Mouse (Mus musculus): ENCODE measurements at regions not wholly inside any gene's neighbourhood (a gene's known extent, or its start where the extent isn't known, plus 50 kb on each side); places are given as distances from the start of the nearest gene placed in this dataset.

GRCm38 (mm10) chr5:47693478-47693877 lies 289.5 kb upstream of the Slit2 start:
- DNase-seq (ENCODE audit: low spot score, missing footprints), result no peak
- no peak for ATAC-seq (ENCODE audit: low FRiP score)
- no peak overlapping the region for H3K9ac ChIP-seq (ENCODE audit: low read length)
- H3K27ac ChIP-seq (ENCODE audit: low read depth, low read length), result no peak overlapping the region
- H3K4me2 ChIP-seq, result no peak overlapping the region
- H3K36me3 ChIP-seq (ENCODE audit: control insufficient read depth, insufficient read depth, low read length), result no peaks in the 10 kb centered on the region
- H3K27me3 ChIP-seq (ENCODE audit: control insufficient read depth, insufficient read depth, low read length), result no peaks in the 10 kb centered on the region
- no peaks in the 10 kb centered on the region for H3K4me1 ChIP-seq (ENCODE audit: control insufficient read depth, insufficient read depth, low read length)
- no peak overlapping the region for H3K4me3 ChIP-seq (ENCODE audit: low read depth, low read length)
- H3K9me3 ChIP-seq (ENCODE audit: control insufficient read depth, low read length), result no peaks in the 10 kb centered on the region
- WGBS, result 69% methylated on average over 6 of the region's 6 CpGs

- DNase-seq (ENCODE audit: low spot score, missing footprints) (no peak), ATAC-seq (ENCODE audit: low FRiP score) (no peak)
- 91% methylated on average over 3 of the region's 3 CpGs for WGBS
- H3K27me3 ChIP-seq (ENCODE audit: control insufficient read depth, insufficient read depth, low read length), result no peaks in the 10 kb centered on the region
- H3K4me1 ChIP-seq (ENCODE audit: control insufficient read depth, insufficient read depth, low read length), result no peaks in the 10 kb centered on the region
- H3K4me3 ChIP-seq (ENCODE audit: low read depth, low read length), result no peak overlapping the region
- no peaks in the 10 kb centered on the region for H3K36me3 ChIP-seq (ENCODE audit: control insufficient read depth, insufficient read depth, low read length)
- no peak overlapping the region for H3K27ac ChIP-seq (ENCODE audit: low read depth, low read length)
- H3K4me2 ChIP-seq, result no peak overlapping the region
- H3K9me3 ChIP-seq (ENCODE audit: control insufficient read depth, low read length), result no peaks in the 10 kb centered on the region
- no peak overlapping the region for H3K9ac ChIP-seq (ENCODE audit: low read length)
These were observed 289.0 kb upstream of the Slit2 start for GRCm38 (mm10) chr5:47693921-47694320.

GRCm38 (mm10) chr5:47694630-47695029 lies 288.3 kb upstream of the Slit2 start:
- Histone ChIP-seq H3K36me3 (ENCODE audit: control insufficient read depth, insufficient read depth, low read length) (no peaks in the 10 kb centered on the region), H3K4me3 (ENCODE audit: low read depth, low read length) (no peak overlapping the region), H3K4me1 (ENCODE audit: control insufficient read depth, insufficient read depth, low read length) (no peaks in the 10 kb centered on the region), H3K9ac (ENCODE audit: low read length) (no peak overlapping the region), H3K27ac (ENCODE audit: low read depth, low read length) (no peak overlapping the region), H3K9me3 (ENCODE audit: control insufficient read depth, low read length) (no peaks in the 10 kb centered on the region), H3K4me2 (no peak overlapping the region), H3K27me3 (ENCODE audit: control insufficient read depth, insufficient read depth, low read length) (no peaks in the 10 kb centered on the region)
- 93% methylated on average over 3 of the region's 3 CpGs for WGBS
- DNase-seq (ENCODE audit: low spot score, missing footprints), result no peak
- ATAC-seq (ENCODE audit: low FRiP score), result no peak

- no peak for DNase-seq (ENCODE audit: low spot score, missing footprints)
- Histone ChIP-seq H3K4me2 (no peak overlapping the region), H3K27me3 (ENCODE audit: control insufficient read depth, insufficient read depth, low read length) (no peaks in the 10 kb centered on the region), H3K4me3 (ENCODE audit: low read depth, low read length) (no peak overlapping the region), H3K9ac (ENCODE audit: low read length) (no peak overlapping the region), H3K4me1 (ENCODE audit: control insufficient read depth, insufficient read depth, low read length) (no peaks in the 10 kb centered on the region), H3K27ac (ENCODE audit: low read depth, low read length) (no peak overlapping the region), H3K9me3 (ENCODE audit: control insufficient read depth, low read length) (no peaks in the 10 kb centered on the region), H3K36me3 (ENCODE audit: control insufficient read depth, insufficient read depth, low read length) (no peaks in the 10 kb centered on the region)
- ATAC-seq (ENCODE audit: low FRiP score), result no peak
These were observed 271.4 kb upstream of the Slit2 start for GRCm38 (mm10) chr5:47711553-47711952.

- 66% methylated on average over 5 of the region's 5 CpGs for WGBS
- ATAC-seq (ENCODE audit: low FRiP score) (0 out of 2 replicates have a peak, but pooled peaks have one; percentile 42), DNase-seq (ENCODE audit: low spot score, missing footprints) (no peak)
- Histone ChIP-seq H3K9me3 (ENCODE audit: control insufficient read depth, low read length) (no peaks in the 10 kb centered on the region), H3K4me3 (ENCODE audit: low read depth, low read length) (no peak overlapping the region), H3K36me3 (ENCODE audit: control insufficient read depth, insufficient read depth, low read length) (no peaks in the 10 kb centered on the region), H3K27ac (ENCODE audit: low read depth, low read length) (no peak overlapping the region), H3K27me3 (ENCODE audit: control insufficient read depth, insufficient read depth, low read length) (no peaks in the 10 kb centered on the region), H3K4me2 (no peak overlapping the region), H3K4me1 (ENCODE audit: control insufficient read depth, insufficient read depth, low read length) (no peaks in the 10 kb centered on the region), H3K9ac (ENCODE audit: low read length) (no peak overlapping the region)
These were observed 268.6 kb upstream of the Slit2 start for GRCm38 (mm10) chr5:47714333-47714732.

GRCm38 (mm10) chr5:47724911-47725310 lies 258.0 kb upstream of the Slit2 start:
- WGBS, result 83% methylated on average over 2 of the region's 2 CpGs
- Histone ChIP-seq H3K4me1 (ENCODE audit: control insufficient read depth, insufficient read depth, low read length) (no peaks in the 10 kb centered on the region), H3K27me3 (ENCODE audit: control insufficient read depth, insufficient read depth, low read length) (no peaks in the 10 kb centered on the region), H3K36me3 (ENCODE audit: control insufficient read depth, insufficient read depth, low read length) (no peaks in the 10 kb centered on the region), H3K9ac (ENCODE audit: low read length) (no peak overlapping the region), H3K9me3 (ENCODE audit: control insufficient read depth, low read length) (no peaks in the 10 kb centered on the region), H3K27ac (ENCODE audit: low read depth, low read length) (no peak overlapping the region), H3K4me3 (ENCODE audit: low read depth, low read length) (no peak overlapping the region), H3K4me2 (no peak overlapping the region)
- DNase-seq (ENCODE audit: low spot score, missing footprints), result no peak
- ATAC-seq (ENCODE audit: low FRiP score), result no peak

GRCm38 (mm10) chr5:47742727-47743126 lies 240.2 kb upstream of the Slit2 start:
- no peaks in the 10 kb centered on the region for H3K27me3 ChIP-seq (ENCODE audit: control insufficient read depth, insufficient read depth, low read length)
- no peaks in the 10 kb centered on the region for H3K9me3 ChIP-seq (ENCODE audit: control insufficient read depth, low read length)
- no peak overlapping the region for H3K4me2 ChIP-seq
- no peaks in the 10 kb centered on the region for H3K4me1 ChIP-seq (ENCODE audit: control insufficient read depth, insufficient read depth, low read length)
- H3K36me3 ChIP-seq (ENCODE audit: control insufficient read depth, insufficient read depth, low read length), result no peaks in the 10 kb centered on the region
- 88% methylated on average over 2 of the region's 2 CpGs for WGBS
- H3K9ac ChIP-seq (ENCODE audit: low read length), result no peak overlapping the region
- ATAC-seq (ENCODE audit: low FRiP score) (no peak), DNase-seq (ENCODE audit: low spot score, missing footprints) (no peak)
- H3K27ac ChIP-seq (ENCODE audit: low read depth, low read length), result no peak overlapping the region
- H3K4me3 ChIP-seq (ENCODE audit: low read depth, low read length), result no peak overlapping the region

GRCm38 (mm10) chr5:47745177-47745576 lies 237.8 kb upstream of the Slit2 start:
- Histone ChIP-seq H3K4me1 (ENCODE audit: control insufficient read depth, insufficient read depth, low read length) (no peaks in the 10 kb centered on the region), H3K9ac (ENCODE audit: low read length) (no peak overlapping the region), H3K9me3 (ENCODE audit: control insufficient read depth, low read length) (no peaks in the 10 kb centered on the region), H3K27me3 (ENCODE audit: control insufficient read depth, insufficient read depth, low read length) (no peaks in the 10 kb centered on the region), H3K27ac (ENCODE audit: low read depth, low read length) (no peak overlapping the region), H3K36me3 (ENCODE audit: control insufficient read depth, insufficient read depth, low read length) (no peaks in the 10 kb centered on the region), H3K4me3 (ENCODE audit: low read depth, low read length) (no peak overlapping the region), H3K4me2 (no peak overlapping the region)
- 90% methylated on average over 2 of the region's 2 CpGs for WGBS
- ATAC-seq (ENCODE audit: low FRiP score) (no peak), DNase-seq (ENCODE audit: low spot score, missing footprints) (no peak)

GRCm38 (mm10) chr5:47751907-47752306 lies 231.0 kb upstream of the Slit2 start:
- 91% methylated on average over 2 of the region's 2 CpGs for WGBS
- no peak overlapping the region for H3K4me3 ChIP-seq (ENCODE audit: low read depth, low read length)
- H3K27ac ChIP-seq (ENCODE audit: low read depth, low read length), result no peak overlapping the region
- H3K27me3 ChIP-seq (ENCODE audit: control insufficient read depth, insufficient read depth, low read length), result no peaks in the 10 kb centered on the region
- no peak overlapping the region for H3K4me2 ChIP-seq
- H3K4me1 ChIP-seq (ENCODE audit: control insufficient read depth, insufficient read depth, low read length), result no peaks in the 10 kb centered on the region
- no peaks in the 10 kb centered on the region for H3K9me3 ChIP-seq (ENCODE audit: control insufficient read depth, low read length)
- H3K36me3 ChIP-seq (ENCODE audit: control insufficient read depth, insufficient read depth, low read length), result no peaks in the 10 kb centered on the region
- DNase-seq (ENCODE audit: low spot score, missing footprints) (no peak), ATAC-seq (ENCODE audit: low FRiP score) (no peak)
- H3K9ac ChIP-seq (ENCODE audit: low read length), result no peak overlapping the region

All from midbrain, embryonic 11.5 days (tissue).